Mouse (Mus musculus): Measurements from ENCODE around the gene Ccdc107. TPM values are rescaled to one million over a fixed set of nuclear protein-coding genes. Genes with fewer than 3 reads are reported as not detected.
"Not testable (repeated sequence)": the region's sequence is repeated elsewhere in the genome, so short reads cannot be mapped to it uniquely, and the experiment has no call there.

The Ccdc107 gene
- total and polyA plus RNA-seq, 2 experiments = 221 to 260 TPM

DNA sequence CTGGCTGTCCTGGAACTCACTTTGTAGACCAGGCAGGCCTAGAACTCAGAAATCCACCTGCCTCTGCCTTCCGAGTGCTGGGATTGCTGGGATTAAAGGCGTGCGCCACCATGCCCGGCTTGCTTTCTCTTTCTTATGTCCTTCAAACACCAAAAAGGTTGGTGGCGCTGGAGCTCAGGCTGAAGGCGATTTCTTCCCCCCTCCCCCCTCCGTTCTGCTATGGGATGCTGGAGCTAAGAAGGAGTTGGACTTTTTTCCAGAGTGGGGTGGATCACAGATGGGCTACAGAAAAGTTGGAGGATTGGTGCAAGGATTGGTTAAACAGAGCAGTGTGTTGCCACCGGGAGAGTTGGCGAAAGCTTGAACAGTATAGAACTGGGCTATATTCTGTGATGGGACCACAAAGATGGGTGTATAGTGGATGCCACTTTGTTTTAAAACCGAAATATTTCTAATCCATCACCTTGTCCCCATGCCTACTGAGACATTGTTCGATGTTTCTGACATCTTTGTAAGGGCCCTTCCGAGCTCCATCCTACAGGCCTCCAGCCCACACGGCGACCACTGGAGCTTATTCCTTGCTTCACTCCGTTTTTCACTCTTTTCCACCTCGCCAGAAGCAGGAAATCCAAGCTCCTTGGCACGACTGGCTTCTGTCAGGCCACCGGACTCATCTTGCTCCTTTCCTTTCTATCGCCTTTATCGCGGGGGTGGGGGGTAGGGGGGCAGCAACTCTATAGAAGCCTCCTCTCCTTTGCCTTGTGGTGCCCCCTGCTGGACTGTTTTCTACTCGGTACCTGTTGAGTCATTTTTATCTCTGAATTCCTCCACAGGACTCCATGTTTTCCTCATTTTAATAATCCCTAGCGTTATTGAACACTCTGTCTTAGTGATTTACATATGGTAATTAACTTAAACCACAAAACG lies 13.5 kb upstream of the Ccdc107 start:
- DNase-seq (ENCODE audit: extremely low read depth, low read depth, low spot score) = no peak
- Histone ChIP-seq H3K27ac (replicated peaks; ENCODE audit: insufficient read depth, low read depth, low read length) (no peak overlapping the region), H3K27me3 (ENCODE audit: control insufficient read depth, insufficient read depth, low read length) (no peaks in the 10 kb centered on the region), H3K36me3 (ENCODE audit: control insufficient read depth, insufficient read depth, low read length) (no peaks in the 10 kb centered on the region), H3K9ac (ENCODE audit: low read depth, low read length) (no peak overlapping the region; the same call in 1 of the 2 replicates), H3K79me2 (ENCODE audit: control insufficient read depth, insufficient read depth, low read length) (no peaks in the 10 kb centered on the region), H3K4me3 (ENCODE audit: insufficient read depth, low read depth, low read length) (no peak overlapping the region), H3K4me1 (ENCODE audit: control insufficient read depth, insufficient read depth, low read length) (peaks cover 3% of the 10 kb centered on the region; the same call in 1 of the 2 replicates)
- 62% methylated on average over 24 of the region's 24 CpGs for WGBS
- TF ChIP-seq POLR2A (IDR thresholded peaks at IDR 0.05; ENCODE audit: extremely low read depth, insufficient read depth, low read length) (no peak), CTCF (IDR thresholded peaks at IDR 0.05; ENCODE audit: low read depth, low read length) (peak; percentile 39)

DNA sequence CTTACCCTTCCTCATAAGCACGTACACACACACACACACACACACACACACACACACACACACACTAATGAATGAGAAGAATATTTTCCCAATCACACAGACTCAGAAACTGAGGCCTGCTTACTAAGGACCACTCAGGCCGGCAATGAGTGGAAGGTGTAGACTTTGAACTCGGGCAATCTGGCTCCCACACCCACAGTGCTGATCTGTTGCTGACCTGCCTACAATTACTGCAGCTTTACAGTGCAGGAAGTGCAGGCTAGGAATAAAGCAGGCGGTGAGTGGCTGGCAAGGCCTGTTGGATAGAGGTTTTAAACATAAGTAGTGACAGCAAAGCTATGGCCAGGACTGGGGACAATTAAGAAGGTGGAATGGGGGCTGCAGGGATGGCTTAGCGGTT lies 11.7 kb upstream of the Ccdc107 start:
- 76% methylated on average over 5 of the region's 5 CpGs for WGBS

DNA sequence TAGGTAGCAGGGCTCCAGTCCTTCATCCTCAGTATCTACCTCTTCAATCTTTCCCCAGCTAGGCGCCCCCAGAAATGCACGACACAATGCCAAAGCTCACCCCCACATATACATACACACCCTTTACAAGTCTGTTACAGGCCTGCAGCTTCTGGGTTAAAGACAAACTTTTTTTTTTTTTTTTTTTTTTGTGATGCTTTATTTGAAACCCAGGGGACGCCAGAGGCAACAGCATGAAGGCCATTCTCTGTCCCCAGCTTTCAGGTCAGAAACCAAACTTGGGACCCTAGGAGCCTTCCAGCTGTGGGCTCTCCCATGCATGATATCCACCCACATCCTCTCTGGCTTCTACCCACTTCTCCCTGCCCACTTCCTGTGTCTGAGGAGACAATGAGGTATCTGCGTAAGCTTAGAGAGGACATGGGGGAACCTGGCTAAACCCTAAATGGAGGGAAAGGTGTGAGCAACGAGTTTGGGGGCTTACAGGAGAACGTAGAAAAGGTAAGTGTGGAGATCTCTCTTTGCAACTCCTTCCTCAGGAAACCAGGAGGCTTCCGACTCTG lies 10.7 kb upstream of the Ccdc107 start:
- no peak for DNase-seq (ENCODE audit: extremely low read depth, low read depth, low spot score)
- WGBS = 77% methylated on average over 7 of the region's 7 CpGs
- Histone ChIP-seq H3K9ac (ENCODE audit: low read depth, low read length) (no peak overlapping the region), H3K27ac (replicated peaks; ENCODE audit: insufficient read depth, low read depth, low read length) (no peak overlapping the region), H3K79me2 (ENCODE audit: control insufficient read depth, insufficient read depth, low read length) (no peaks in the 10 kb centered on the region), H3K4me3 (ENCODE audit: insufficient read depth, low read depth, low read length) (no peak overlapping the region), H3K36me3 (ENCODE audit: control insufficient read depth, insufficient read depth, low read length) (no peaks in the 10 kb centered on the region), H3K27me3 (ENCODE audit: control insufficient read depth, insufficient read depth, low read length) (no peaks in the 10 kb centered on the region), H3K4me1 (ENCODE audit: control insufficient read depth, insufficient read depth, low read length) (peaks cover 3% of the 10 kb centered on the region; the same call in 1 of the 2 replicates)
- no peak for TF ChIP-seq CTCF (IDR thresholded peaks at IDR 0.05; ENCODE audit: low read depth, low read length)
- TF ChIP-seq POLR2A (IDR thresholded peaks at IDR 0.05; ENCODE audit: extremely low read depth, insufficient read depth, low read length) = no peak

More for the DNA sequence above, 11.7 kb upstream of the Ccdc107 start:
- no peak for DNase-seq (ENCODE audit: extremely low read depth, low read depth, low spot score)
- no peak for TF ChIP-seq CTCF (IDR thresholded peaks at IDR 0.05; ENCODE audit: low read depth, low read length)
- no peak for TF ChIP-seq POLR2A (IDR thresholded peaks at IDR 0.05; ENCODE audit: extremely low read depth, insufficient read depth, low read length)
- no peak overlapping the region for H3K27ac ChIP-seq (replicated peaks; ENCODE audit: insufficient read depth, low read depth, low read length)
- no peaks in the 10 kb centered on the region for H3K79me2 ChIP-seq (ENCODE audit: control insufficient read depth, insufficient read depth, low read length)
- H3K4me3 ChIP-seq (ENCODE audit: insufficient read depth, low read depth, low read length) = no peak overlapping the region
- H3K36me3 ChIP-seq (ENCODE audit: control insufficient read depth, insufficient read depth, low read length) = no peaks in the 10 kb centered on the region
- H3K9ac ChIP-seq (ENCODE audit: low read depth, low read length) = no peak overlapping the region
- peaks cover 3% of the 10 kb centered on the region; the same call in 1 of the 2 replicates for H3K4me1 ChIP-seq (ENCODE audit: control insufficient read depth, insufficient read depth, low read length)
- H3K27me3 ChIP-seq (ENCODE audit: control insufficient read depth, insufficient read depth, low read length) = no peaks in the 10 kb centered on the region

DNA sequence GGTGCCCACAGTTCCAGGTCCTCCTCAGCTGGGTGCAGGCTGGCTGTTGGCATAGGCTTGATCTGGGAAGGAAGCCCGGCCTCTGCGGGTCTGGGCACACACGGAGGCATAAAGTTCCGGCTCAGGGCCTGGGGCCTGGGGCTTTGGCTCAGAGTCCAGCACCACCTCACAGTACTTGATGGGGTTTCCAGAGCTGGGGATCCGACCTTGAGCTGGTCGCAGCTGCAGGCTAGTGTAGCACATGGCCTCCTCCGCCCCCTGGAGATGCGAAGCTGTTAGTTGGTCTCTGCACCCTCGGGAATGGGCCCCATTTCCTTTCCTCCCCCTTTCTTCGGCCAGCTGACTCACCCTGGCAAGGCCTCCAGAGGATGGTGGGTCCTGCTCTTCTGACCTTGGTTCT lies 10.1 kb upstream of the Ccdc107 start:
- Histone ChIP-seq H3K27ac (replicated peaks; ENCODE audit: insufficient read depth, low read depth, low read length) (no peak overlapping the region), H3K79me2 (ENCODE audit: control insufficient read depth, insufficient read depth, low read length) (no peaks in the 10 kb centered on the region), H3K4me3 (ENCODE audit: insufficient read depth, low read depth, low read length) (no peak overlapping the region), H3K9ac (ENCODE audit: low read depth, low read length) (no peak overlapping the region), H3K36me3 (ENCODE audit: control insufficient read depth, insufficient read depth, low read length) (no peaks in the 10 kb centered on the region), H3K4me1 (ENCODE audit: control insufficient read depth, insufficient read depth, low read length) (peaks cover 3% of the 10 kb centered on the region; the same call in 1 of the 2 replicates), H3K27me3 (ENCODE audit: control insufficient read depth, insufficient read depth, low read length) (no peaks in the 10 kb centered on the region)
- no peak for DNase-seq (ENCODE audit: extremely low read depth, low read depth, low spot score)
- 79% methylated on average over 10 of the region's 10 CpGs for WGBS
- TF ChIP-seq POLR2A (IDR thresholded peaks at IDR 0.05; ENCODE audit: extremely low read depth, insufficient read depth, low read length) (no peak), CTCF (IDR thresholded peaks at IDR 0.05; ENCODE audit: low read depth, low read length) (no peak)

DNA sequence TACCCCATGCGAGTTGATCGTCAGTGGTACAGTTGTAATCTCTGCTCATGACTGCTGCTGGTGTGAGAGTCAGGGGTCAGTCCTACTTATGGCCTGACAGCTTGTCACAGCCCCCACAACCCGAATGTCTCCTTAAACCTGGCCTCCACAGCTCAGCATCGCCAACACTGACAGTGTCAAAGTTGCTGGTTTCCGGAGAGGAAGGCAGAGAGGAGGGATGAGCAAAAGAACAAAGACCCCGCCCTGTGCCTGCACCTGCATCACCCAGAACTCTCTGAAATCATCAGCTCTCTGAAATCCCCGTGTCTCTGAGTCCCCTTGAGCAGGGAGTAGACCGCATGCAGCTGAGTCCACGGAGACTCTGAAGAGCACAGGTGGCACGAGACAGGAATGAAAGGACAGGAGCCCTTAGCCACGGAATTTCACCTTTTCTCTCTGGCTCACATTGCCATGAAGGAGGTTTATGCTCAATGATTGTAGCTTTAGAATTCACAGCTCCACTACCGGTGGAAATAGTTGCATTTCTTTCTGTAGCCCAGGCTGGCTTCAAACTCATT lies 9.1 kb upstream of the Ccdc107 start, which contains the start of gene Sit1:
Sit1 (minus strand) TSS at position 200 of the 557 bp plus-strand sequence.
- Histone ChIP-seq H3K4me1 (ENCODE audit: control insufficient read depth, insufficient read depth, low read length) (peaks cover 2% of the 10 kb centered on the region; the same call in 1 of the 2 replicates), H3K4me3 (ENCODE audit: insufficient read depth, low read depth, low read length) (no peak within 1 kb of the TSS), H3K27me3 (ENCODE audit: control insufficient read depth, insufficient read depth, low read length) (no peaks in the 10 kb centered on the region), H3K36me3 (ENCODE audit: control insufficient read depth, insufficient read depth, low read length) (no peaks in the 10 kb centered on the region), H3K27ac (replicated peaks; ENCODE audit: insufficient read depth, low read depth, low read length) (no peak within 1 kb of the TSS), H3K9ac (ENCODE audit: low read depth, low read length) (no peak within 1 kb of the TSS), H3K79me2 (ENCODE audit: control insufficient read depth, insufficient read depth, low read length) (no peaks in the 10 kb centered on the region)
- TF ChIP-seq CTCF (IDR thresholded peaks at IDR 0.05; ENCODE audit: low read depth, low read length) = no peak
- TF ChIP-seq POLR2A (IDR thresholded peaks at IDR 0.05; ENCODE audit: extremely low read depth, insufficient read depth, low read length) = no peak
- 69% methylated on average over 12 of the region's 12 CpGs for WGBS
- DNase-seq (ENCODE audit: extremely low read depth, low read depth, low spot score) = no peak

DNA sequence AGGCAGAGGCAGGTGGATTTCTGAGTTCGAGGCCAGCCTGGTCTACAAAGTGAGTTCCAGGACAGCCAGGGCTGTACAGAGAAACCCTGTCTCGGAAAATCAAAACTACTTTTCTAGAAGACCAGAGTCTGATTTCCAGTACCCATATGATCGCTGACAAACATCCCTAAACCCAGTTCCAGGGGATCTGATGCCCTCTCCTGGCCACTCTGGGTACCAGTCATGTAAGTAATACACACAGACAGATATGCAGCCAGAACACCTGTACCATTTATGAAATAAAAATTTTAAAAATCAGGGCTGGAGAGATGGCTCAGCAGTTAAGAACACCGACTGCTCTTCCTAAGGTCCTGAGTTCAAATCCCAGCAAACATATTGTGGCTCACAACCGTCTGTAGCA lies 7.0 kb upstream of the Ccdc107 start:
- not testable (repeated sequence) for H3K27me3 ChIP-seq (ENCODE audit: control insufficient read depth, insufficient read depth, low read length); H3K4me3 ChIP-seq (ENCODE audit: insufficient read depth, low read depth, low read length); H3K4me1 ChIP-seq (ENCODE audit: control insufficient read depth, insufficient read depth, low read length); DNase-seq (ENCODE audit: extremely low read depth, low read depth, low spot score); H3K9ac ChIP-seq (ENCODE audit: low read depth, low read length); H3K36me3 ChIP-seq (ENCODE audit: control insufficient read depth, insufficient read depth, low read length); H3K79me2 ChIP-seq (ENCODE audit: control insufficient read depth, insufficient read depth, low read length); H3K27ac ChIP-seq (replicated peaks; ENCODE audit: insufficient read depth, low read depth, low read length)
- 90% methylated on average over 5 of the region's 5 CpGs for WGBS
